ENCODE assay signal across 10 mouse cellular contexts in genomic region chr1:75264091-75264880, GRCm38 (mm10). TPM values are rescaled to one million over a fixed set of nuclear protein-coding genes. Genes with fewer than 3 reads are reported as not detected.
DNase-seq lines count a peak whose midpoint lies in the region; ATAC-seq and TF ChIP-seq lines count a peak whose summit lies in the region.
"Had no signal": no experiment of that assay in that cellular context is flagged by ENCODE, and none has a peak within 500 bp of the region (broad histone marks: within the 10 kb centered on the region; RNA-seq: fewer than 3 reads in every experiment).

Ptprn (minus strand) TSS chr1:75264502.

- intact Hi-C loops in heart, adult 2 months (cut with DNase I), result no loop called here

- DNase-seq in liver, postnatal 0 days, result no peak
- DNase-seq in ovary, postnatal 36 days (ENCODE audit: low spot score), result no peak
- no peak for DNase-seq in heart, adult 2 months

- 0 out of 2 replicates have a peak, but pooled peaks cover 3% of the 10 kb centered on the region for H3K4me1 ChIP-seq in liver, embryonic 12.5 days
- H3K4me1 ChIP-seq in liver, postnatal 0 days (ENCODE audit: insufficient read depth), result no peaks in the 10 kb centered on the region
- peaks cover 4% of the 10 kb centered on the region; the same call in 1 of the 2 replicates for H3K4me1 ChIP-seq in cortical plate, adult 2 months (ENCODE audit: control insufficient read depth, insufficient read depth, low read length)
- H3K4me1 ChIP-seq in hindbrain, embryonic 15.5 days (replicated peaks), result peaks cover 19% of the 10 kb centered on the region
- H3K4me1 ChIP-seq in limb, embryonic 13.5 days, result no peaks in the 10 kb centered on the region
- H3K4me1 ChIP-seq in stomach, embryonic 15.5 days, result no peaks in the 10 kb centered on the region
- H3K4me1 ChIP-seq in heart, adult 2 months (ENCODE audit: control insufficient read depth, insufficient read depth, low read length), result no peaks in the 10 kb centered on the region

- TF ChIP-seq POLR2A in cortical plate, adult 2 months (IDR thresholded peaks at IDR 0.05; ENCODE audit: extremely low read depth, insufficient read depth, low read length), result no peak; the same call in 1 of the 2 replicates
- TF ChIP-seq POLR2A in heart, adult 2 months (IDR thresholded peaks at IDR 0.05; ENCODE audit: insufficient read depth, low read depth, low read length), result no peak

- H3K9ac ChIP-seq in liver, embryonic 12.5 days, result no peak within 1 kb of the TSS
- H3K9ac ChIP-seq in liver, postnatal 0 days (replicated peaks), result no peak within 1 kb of the TSS
- H3K9ac ChIP-seq in hindbrain, embryonic 15.5 days, result peak within 1 kb of the TSS; percentile 57
- no peak within 1 kb of the TSS for H3K9ac ChIP-seq in limb, embryonic 13.5 days
- no peak within 1 kb of the TSS for H3K9ac ChIP-seq in stomach, embryonic 15.5 days
- H3K9ac ChIP-seq in heart, adult 2 months (ENCODE audit: low read depth, low read length), result no peak within 1 kb of the TSS

- no peak for TF ChIP-seq CTCF in liver, postnatal 0 days (IDR thresholded peaks at IDR 0.05; ENCODE audit: low read depth)
- TF ChIP-seq CTCF in cortical plate, adult 2 months (IDR thresholded peaks at IDR 0.05; ENCODE audit: extremely low read depth, insufficient read depth, low read length), result no peak
- no peak for TF ChIP-seq CTCF in heart, adult 2 months (IDR thresholded peaks at IDR 0.05)

- no peaks in the 10 kb centered on the region for H3K9me3 ChIP-seq in liver, embryonic 12.5 days (replicated peaks)
- H3K9me3 ChIP-seq in liver, postnatal 0 days (ENCODE audit: low read length), result no peaks in the 10 kb centered on the region
- no peaks in the 10 kb centered on the region for H3K9me3 ChIP-seq in hindbrain, embryonic 15.5 days
- H3K9me3 ChIP-seq in limb, embryonic 13.5 days, result no peaks in the 10 kb centered on the region
- H3K9me3 ChIP-seq in stomach, embryonic 15.5 days, result no peaks in the 10 kb centered on the region

- TF ChIP-seq EP300 in liver, postnatal 0 days (IDR thresholded peaks at IDR 0.05; ENCODE audit: low read depth), result no peak
- TF ChIP-seq EP300 in heart, adult 2 months (IDR thresholded peaks at IDR 0.05; ENCODE audit: insufficient read depth, low read depth, low read length), result no peak

- H3K27me3 ChIP-seq in liver, embryonic 12.5 days (replicated peaks), result peaks cover 76% of the 10 kb centered on the region
- H3K27me3 ChIP-seq in liver, postnatal 0 days (ENCODE audit: insufficient read depth, low read length), result peaks cover 25% of the 10 kb centered on the region
- peaks cover 32% of the 10 kb centered on the region for H3K27me3 ChIP-seq in hindbrain, embryonic 15.5 days
- H3K27me3 ChIP-seq in limb, embryonic 13.5 days, result peaks cover 80% of the 10 kb centered on the region
- peaks cover 40% of the 10 kb centered on the region for H3K27me3 ChIP-seq in stomach, embryonic 15.5 days (replicated peaks)
- H3K27me3 ChIP-seq in heart, adult 2 months (ENCODE audit: control insufficient read depth, insufficient read depth, low read length), result peaks cover 5% of the 10 kb centered on the region; the same call in 1 of the 2 replicates

- no peaks in the 10 kb centered on the region for H3K36me3 ChIP-seq in liver, embryonic 12.5 days
- no peaks in the 10 kb centered on the region for H3K36me3 ChIP-seq in liver, postnatal 0 days (replicated peaks; ENCODE audit: insufficient read depth, low read length)
- 0 out of 2 replicates have a peak, but pooled peaks cover 2% of the 10 kb centered on the region for H3K36me3 ChIP-seq in hindbrain, embryonic 15.5 days
- no peaks in the 10 kb centered on the region for H3K36me3 ChIP-seq in limb, embryonic 13.5 days
- H3K36me3 ChIP-seq in stomach, embryonic 15.5 days, result no peaks in the 10 kb centered on the region
- no peaks in the 10 kb centered on the region for H3K36me3 ChIP-seq in heart, adult 2 months (ENCODE audit: control insufficient read depth, insufficient read depth, low read length)

- no peaks in the 10 kb centered on the region for H3K79me2 ChIP-seq in heart, adult 2 months (replicated peaks; ENCODE audit: control insufficient read depth, insufficient read depth, low read length)

- H3K4me3 ChIP-seq in liver, embryonic 12.5 days, result peak within 1 kb of the TSS; percentile 13; the same call in 1 of the 2 replicates
- H3K4me3 ChIP-seq in liver, postnatal 0 days (ENCODE audit: low read depth, low read length), result no peak within 1 kb of the TSS
- H3K4me3 ChIP-seq in cortical plate, adult 2 months (ENCODE audit: insufficient read depth, low read length), result peak within 1 kb of the TSS; percentile 89
- peak within 1 kb of the TSS; percentile 70 for H3K4me3 ChIP-seq in hindbrain, embryonic 15.5 days
- no peak within 1 kb of the TSS for H3K4me3 ChIP-seq in limb, embryonic 13.5 days
- H3K4me3 ChIP-seq in stomach, embryonic 15.5 days (replicated peaks), result 0 out of 2 replicates have a peak within 1 kb of the TSS, but pooled peaks have one; percentile 9
- no peak within 1 kb of the TSS for H3K4me3 ChIP-seq in heart, adult 2 months

- ATAC-seq in liver, embryonic 12.5 days, result no peak
- no peak for ATAC-seq in liver, postnatal 0 days
- ATAC-seq in hindbrain, embryonic 15.5 days (ENCODE audit: low FRiP score, low read depth), result peak; percentile 91
- no peak for ATAC-seq in limb, embryonic 13.5 days (ENCODE audit: low FRiP score, low read depth)
- ATAC-seq in stomach, embryonic 15.5 days (ENCODE audit: insufficient read depth, low FRiP score, low read depth), result no peak
- ATAC-seq: Patski had no signal

- peak within 1 kb of the TSS; percentile 33 for H3K4me2 ChIP-seq in liver, embryonic 12.5 days
- no peak within 1 kb of the TSS for H3K4me2 ChIP-seq in liver, postnatal 0 days (ENCODE audit: low read depth, low read length)
- H3K4me2 ChIP-seq in hindbrain, embryonic 15.5 days, result peak within 1 kb of the TSS; percentile 72
- H3K4me2 ChIP-seq in limb, embryonic 13.5 days (replicated peaks), result 0 out of 2 replicates have a peak within 1 kb of the TSS, but pooled peaks have one; percentile 14
- H3K4me2 ChIP-seq in stomach, embryonic 15.5 days, result 0 out of 2 replicates have a peak within 1 kb of the TSS, but pooled peaks have one; percentile 20

- no peak within 1 kb of the TSS for H3K27ac ChIP-seq in liver, embryonic 12.5 days
- no peak within 1 kb of the TSS for H3K27ac ChIP-seq in liver, postnatal 0 days (ENCODE audit: low read depth)
- peak within 1 kb of the TSS; percentile 65 for H3K27ac ChIP-seq in cortical plate, adult 2 months (ENCODE audit: insufficient read depth, low read length)
- H3K27ac ChIP-seq in hindbrain, embryonic 15.5 days (replicated peaks), result peak within 1 kb of the TSS; percentile 66
- H3K27ac ChIP-seq in limb, embryonic 13.5 days, result no peak within 1 kb of the TSS
- H3K27ac ChIP-seq in stomach, embryonic 15.5 days, result no peak within 1 kb of the TSS
- no peak within 1 kb of the TSS for H3K27ac ChIP-seq in heart, adult 2 months

- WGBS in liver, embryonic 12.5 days (ENCODE audit: insufficient replicate concordance), result 11% methylated on average over 32 of the region's 32 CpGs
- WGBS in liver, postnatal 0 days (ENCODE audit: insufficient replicate concordance), result 16% methylated on average over 32 of the region's 32 CpGs
- 12% methylated on average over 31 of the region's 32 CpGs for WGBS in hindbrain, embryonic 15.5 days
- WGBS in limb, embryonic 13.5 days, result 10% methylated on average over 31 of the region's 32 CpGs
- WGBS in stomach, embryonic 15.5 days, result 11% methylated on average over 32 of the region's 32 CpGs
- 10% methylated on average over 32 of the region's 32 CpGs for WGBS in heart, adult 2 months

RNA-seq across cellular contexts. Expression of gene Ptprn, which starts in this region (rescaled TPM):
- polyA plus RNA-seq in liver, embryonic 12.5 days (2016; fragmentation: Nextera tagmentation; extraction: Ambion mirVana), result 0.79 and 0.82 TPM in 2 replicates
- polyA plus RNA-seq in liver, postnatal 0 days (2015; fragmentation: Nextera tagmentation; extraction: Ambion mirVana), result 0.02 and 0.09 TPM in 2 replicates
- polyA plus RNA-seq in cortical plate, adult 2 months (2012; rRNA removed), result 405 TPM in 2 replicates
- 30.4 and 33.5 TPM in 2 replicates for polyA plus RNA-seq in hindbrain, embryonic 15.5 days (2015; fragmentation: Nextera tagmentation; extraction: Ambion mirVana)
- 0.23 and 0.24 TPM in 2 replicates for polyA plus RNA-seq in limb, embryonic 13.5 days (2015; fragmentation: Nextera tagmentation; extraction: Ambion mirVana)
- 2.4 and 2.8 TPM in 2 replicates for polyA plus RNA-seq in stomach, embryonic 15.5 days (2015; fragmentation: Nextera tagmentation; extraction: Ambion mirVana)
- total RNA-seq in heart, adult 2 months (2021), result 1 to 10 TPM; 1.1 to 1.8 TPM
- 2.7 and 3.2 TPM in 2 replicates for polyA plus RNA-seq in heart, adult 2 months (2012; rRNA removed)
- total RNA-seq: hematopoietic stem cell, adult 5-6 weeks had no signal

Comparison
In these comparisons a context has a peak if more than half of its experiments do, and no peak if none do; other contexts are left out.
1. RNA of gene Ptprn (polyA plus RNA-seq): 405 TPM in cortical plate, adult 2 months; 30.4 to 33.5 TPM in hindbrain, embryonic 15.5 days, 2.7 to 3.2 TPM in heart, adult 2 months, 2.4 to 2.8 TPM in stomach, embryonic 15.5 days, 0.79 to 0.82 TPM in liver, embryonic 12.5 days, 0.23 to 0.24 TPM in limb, embryonic 13.5 days and 0.02 to 0.09 TPM in liver, postnatal 0 days; every median in the first group is over 10 times any median in the second.
2. H3K4me3 ChIP-seq: peak in liver, embryonic 12.5 days (single experiment), cortical plate, adult 2 months (single experiment), hindbrain, embryonic 15.5 days (single experiment) and stomach, embryonic 15.5 days (single experiment); none in liver, postnatal 0 days (single experiment), limb, embryonic 13.5 days (single experiment) and heart, adult 2 months (single experiment).
3. H3K27ac ChIP-seq: peak in cortical plate, adult 2 months (single experiment) and hindbrain, embryonic 15.5 days (single experiment); none in liver, embryonic 12.5 days (single experiment), liver, postnatal 0 days (single experiment), limb, embryonic 13.5 days (single experiment), stomach, embryonic 15.5 days (single experiment) and heart, adult 2 months (single experiment).